ENCODE assay signal across 13 mouse cellular contexts in genomic region chr6:138872495-138873415, GRCm38 (mm10).
A peak's percentile ranks its signal among the peaks of the same experiment; 100 is the strongest.
DNase-seq lines count a peak whose midpoint lies in the region; ATAC-seq and TF ChIP-seq lines count a peak whose summit lies in the region.
"Had no signal": no experiment of that assay in that cellular context is flagged by ENCODE, and none has a peak within 500 bp of the region (broad histone marks: within the 10 kb centered on the region; RNA-seq: fewer than 3 reads in every experiment).

No protein-coding gene starts in this region.

- ATAC-seq in midbrain, postnatal 0 days (ENCODE audit: low FRiP score) = no peak
- ATAC-seq: activated CD4-positive, CD25-positive, alpha-beta regulatory T cell, adult 4 months; inflammation-experienced regulatory T-cells, adult 6 months; liver, embryonic 12.5 days had no signal

- no peak overlapping the region for H3K27ac ChIP-seq in midbrain, postnatal 0 days (ENCODE audit: low read depth, low read length)
- H3K27ac ChIP-seq: heart, embryonic 13.5 days; liver, embryonic 12.5 days had no signal

- H3K9ac ChIP-seq in midbrain, postnatal 0 days (replicated peaks; ENCODE audit: low read length, poor library complexity, severe bottlenecking) = no peak overlapping the region
- H3K9ac ChIP-seq: heart, embryonic 13.5 days; liver, embryonic 12.5 days had no signal

- TF ChIP-seq CTCF in midbrain, postnatal 0 days (IDR thresholded peaks at IDR 0.05) = no peak

- no peaks in the 10 kb centered on the region for H3K4me1 ChIP-seq in midbrain, postnatal 0 days (ENCODE audit: insufficient read depth, low read length)
- H3K4me1 ChIP-seq: heart, embryonic 13.5 days; liver, embryonic 12.5 days had no signal

- WGBS in midbrain, postnatal 0 days = 58% methylated on average over 20 of the region's 20 CpGs

- no peaks in the 10 kb centered on the region for H3K27me3 ChIP-seq in midbrain, postnatal 0 days (ENCODE audit: insufficient read depth, low read length)
- H3K27me3 ChIP-seq: heart, embryonic 13.5 days; liver, embryonic 12.5 days had no signal

- H3K4me3 ChIP-seq in midbrain, postnatal 0 days (ENCODE audit: low read depth, low read length) = no peak overlapping the region
- H3K4me3 ChIP-seq: heart, embryonic 13.5 days; liver, embryonic 12.5 days had no signal

- no peaks in the 10 kb centered on the region for H3K36me3 ChIP-seq in midbrain, postnatal 0 days (ENCODE audit: insufficient read depth, low read length)
- H3K36me3 ChIP-seq: heart, embryonic 13.5 days; liver, embryonic 12.5 days had no signal

- peak overlapping the region; percentile 15; the same call in 1 of the 2 replicates for H3K4me2 ChIP-seq in midbrain, postnatal 0 days (ENCODE audit: low read depth, low read length, poor library complexity, severe bottlenecking)
- H3K4me2 ChIP-seq: heart, embryonic 13.5 days; liver, embryonic 12.5 days had no signal

- H3K9me3 ChIP-seq in midbrain, postnatal 0 days (ENCODE audit: low read length) = no peaks in the 10 kb centered on the region
- H3K9me3 ChIP-seq: heart, embryonic 13.5 days; liver, embryonic 12.5 days had no signal

- peak; percentile 7 to 34 for DNase-seq in cerebellum, postnatal 14 days
- no peak for DNase-seq in cerebellum, adult 9-10 months
- peak; percentile 5 for DNase-seq in brain, adult 2 months (ENCODE audit: low read depth, low spot score)
- peak; percentile 27 for DNase-seq in layer of hippocampus, adult 11-12 months (ENCODE audit: low spot score)
- peak; percentile 57 for DNase-seq in midbrain, postnatal 0 days (ENCODE audit: low spot score)
- no peak for DNase-seq in urinary bladder, postnatal 25 days (ENCODE audit: low spot score)
- DNase-seq in embryo, embryonic 11 days = no peak
- DNase-seq in kidney, adult 8-10 months = no peak
- DNase-seq: kidney, postnatal 10 days had no signal

Comparison
In these comparisons a context has a peak if more than half of its experiments do, and no peak if none do; other contexts are left out.
1. DNase-seq: peak in cerebellum, postnatal 14 days (2 of 2), brain, adult 2 months (single experiment), layer of hippocampus, adult 11-12 months (single experiment) and midbrain, postnatal 0 days (single experiment); none in cerebellum, adult 9-10 months (single experiment), urinary bladder, postnatal 25 days (single experiment), embryo, embryonic 11 days (single experiment) and kidney, adult 8-10 months (0 of 2).